Mouse (Mus musculus) MEL (cell line): ENCODE results near the gene Prkar1a. TPM values are rescaled to one million over a fixed set of nuclear protein-coding genes. Genes with fewer than 3 reads are reported as not detected.

Experiments used
- DNase-seq: peaks from one replicate; pipeline ENCODE4 v3.0.0; 2011; ENCODE audit warnings: low read depth, low spot score
- H3K27ac ChIP-seq: 2 replicates; pipeline ENCODE4 v1.5.1; 2012; ENCODE audit warnings: low read depth, mild to moderate bottlenecking, control low read depth, low read length, moderate library complexity; ENCODE audit not compliant: control insufficient read depth
- H3K27me3 ChIP-seq, 2 experiments: fragments of 150-350 bp in 1 of 2; sonication (generic) in 1 of 2; 2 replicates each; pipeline ENCODE4 v1.6.1; 2012; ENCODE audit warnings: low read length in 2 of 2, mild to moderate bottlenecking in 2 of 2, improper control_type of control experiment in 1 of 2, moderate library complexity in 1 of 2; ENCODE audit not compliant: insufficient read depth in 2 of 2, control insufficient read depth in 1 of 2
- H3K36me3 ChIP-seq, 2 experiments: 2 replicates each; pipeline ENCODE4 v1.6.1; 2012 to 2014; ENCODE audit warnings: low read length in 2 of 2, improper control_type of control experiment in 1 of 2, inconsistent platforms in 1 of 2, mild to moderate bottlenecking in 1 of 2; ENCODE audit not compliant: insufficient read depth in 2 of 2, control insufficient read depth in 1 of 2
- H3K4me1 ChIP-seq, 2 experiments: fragments of 150-350 bp in 1 of 2; sonication (generic) in 1 of 2; 2 replicates each; pipeline ENCODE4 v1.6.1; 2012; ENCODE audit warnings: low read length in 2 of 2, improper control_type of control experiment in 1 of 2, mild to moderate bottlenecking in 1 of 2; ENCODE audit not compliant: insufficient read depth in 2 of 2, control insufficient read depth in 1 of 2
- H3K4me3 ChIP-seq, 2 experiments: fragments of 150-350 bp in 1 of 2; sonication (generic) in 1 of 2; 2 replicates each; pipeline ENCODE4 v1.5.1; 2012; ENCODE audit warnings: low read depth in 2 of 2, low read length in 2 of 2, mild to moderate bottlenecking in 2 of 2, moderate library complexity in 2 of 2, control low read depth in 1 of 2, improper control_type of control experiment in 1 of 2; ENCODE audit not compliant: control insufficient read depth in 1 of 2, insufficient read depth in 1 of 2
- H3K79me2 ChIP-seq: 2 replicates; pipeline ENCODE4 v1.6.1; 2012; ENCODE audit warnings: mild to moderate bottlenecking, low read length, moderate library complexity; ENCODE audit not compliant: control insufficient read depth, poor library complexity, insufficient read depth
- H3K9ac ChIP-seq: 2 replicates; pipeline ENCODE4 v1.6.1; 2012; ENCODE audit warnings: low read depth, mild to moderate bottlenecking, control low read depth, low read length, moderate library complexity; ENCODE audit not compliant: control insufficient read depth, poor library complexity, severe bottlenecking
- H3K9me3 ChIP-seq: fragments of 150-350 bp; sonication (generic); replicated peaks from 2 replicates; pipeline ENCODE4 v1.6.1; 2012; ENCODE audit warnings: mild to moderate bottlenecking, low read length, improper control_type of control experiment, moderate library complexity; ENCODE audit not compliant: insufficient read depth
- CHD1 ChIP-seq: IDR thresholded peaks from 2 replicates; pipeline ENCODE4 v1.6.1; 2012; ENCODE audit warnings: low read depth, mild to moderate bottlenecking, inconsistent platforms, low read length, improper control_type of control experiment
- CHD2 ChIP-seq: IDR thresholded peaks from 2 replicates; pipeline ENCODE4 v1.6.1; 2011; ENCODE audit warnings: low read length, improper control_type of control experiment
- CTCF ChIP-seq, 3 experiments: IDR thresholded peaks in 2 of 3; conservative IDR thresholded peaks in 1 of 3; 2 replicates each; pipeline ENCODE4 v1.5.1; 2011 to 2012; ENCODE audit warnings: low read length in 3 of 3, low read depth in 2 of 3, mild to moderate bottlenecking in 2 of 3, improper control_type of control experiment in 1 of 3, inconsistent platforms in 1 of 3, mixed read lengths in 1 of 3, moderate library complexity in 1 of 3; ENCODE audit not compliant: control insufficient read depth in 1 of 3, insufficient read depth in 1 of 3, poor library complexity in 1 of 3, severe bottlenecking in 1 of 3
- ELF1 ChIP-seq: IDR thresholded peaks from 2 replicates; pipeline ENCODE4 v1.6.1; 2014; ENCODE audit warnings: low read depth, mild to moderate bottlenecking, inconsistent platforms, low read length, improper control_type of control experiment, moderate library complexity
- EP300 ChIP-seq, 2 experiments: IDR thresholded peaks; 2 replicates each; pipeline ENCODE4 v1.6.1; 2011; ENCODE audit warnings: improper control_type of control experiment in 2 of 2, low read length in 2 of 2, low read depth in 1 of 2, mild to moderate bottlenecking in 1 of 2
- GATA1 ChIP-seq: IDR thresholded peaks from 2 replicates; pipeline ENCODE4 v1.6.1; 2011; ENCODE audit warnings: low read depth, low read length, improper control_type of control experiment
- HCFC1 ChIP-seq: IDR thresholded peaks from 2 replicates; pipeline ENCODE4 v1.6.1; 2012; ENCODE audit warnings: low read depth, mild to moderate bottlenecking, inconsistent platforms, low read length, improper control_type of control experiment, moderate library complexity
- MAFK ChIP-seq: IDR thresholded peaks from 2 replicates; pipeline ENCODE4 v1.6.1; 2011; ENCODE audit warnings: low read depth, mild to moderate bottlenecking, low read length, improper control_type of control experiment, borderline replicate concordance
- MAX ChIP-seq: IDR thresholded peaks from 2 replicates; pipeline ENCODE4 v1.6.1; 2011; ENCODE audit warnings: low read length, improper control_type of control experiment
- MAZ ChIP-seq: IDR thresholded peaks from 2 replicates; pipeline ENCODE4 v1.6.1; 2012; ENCODE audit warnings: low read depth, mild to moderate bottlenecking, inconsistent platforms, low read length, improper control_type of control experiment
- MYB ChIP-seq: IDR thresholded peaks from 2 replicates; pipeline ENCODE4 v1.6.1; 2011; ENCODE audit warnings: mild to moderate bottlenecking, low read depth, low read length, improper control_type of control experiment
- NELFE ChIP-seq: IDR thresholded peaks from 2 replicates; pipeline ENCODE4 v1.6.1; 2011; ENCODE audit warnings: low read depth, low read length, improper control_type of control experiment
- POLR2AphosphoS5 ChIP-seq: IDR thresholded peaks from 2 replicates; pipeline ENCODE4 v1.6.1; 2012; ENCODE audit warnings: low read depth, borderline replicate concordance, mild to moderate bottlenecking, inconsistent platforms, low read length, moderate library complexity, mixed read lengths
- SMC3 ChIP-seq: IDR thresholded peaks from 2 replicates; pipeline ENCODE4 v1.6.1; 2011; ENCODE audit warnings: low read depth, low read length, improper control_type of control experiment
- UBTF ChIP-seq: IDR thresholded peaks from 2 replicates; pipeline ENCODE4 v1.6.1; 2012; ENCODE audit warnings: low read depth, mild to moderate bottlenecking, inconsistent platforms, low read length, improper control_type of control experiment, moderate library complexity, borderline replicate concordance; ENCODE audit not compliant: insufficient read depth
- USF1 ChIP-seq: IDR thresholded peaks from 2 replicates; pipeline ENCODE4 v1.6.1; 2014; ENCODE audit warnings: low read depth, mild to moderate bottlenecking, inconsistent platforms, low read length, improper control_type of control experiment, moderate library complexity
- ZMIZ1 ChIP-seq: IDR thresholded peaks from 2 replicates; pipeline ENCODE4 v1.6.1; 2012; ENCODE audit warnings: low read depth, mild to moderate bottlenecking, inconsistent platforms, low read length, improper control_type of control experiment, moderate library complexity
- polyA plus RNA-seq, 2 experiments: library from polyadenylated mRNA; stranded (reverse) in 1 of 2; unstranded in 1 of 2; fragments of >175 nt in 1 of 2; fragments of >200 nt in 1 of 2; gene quantifications; 2 replicates each; pipeline versions ENCODE4 v1.2.1 to v1.2.4; 2012; ENCODE audit warnings: low replicate concordance in 2 of 2, low read depth in 1 of 2; ENCODE audit not compliant: insufficient read length in 2 of 2, insufficient read depth in 1 of 2, missing spikeins in 1 of 2
- total RNA-seq: library from RNA; depleted of rRNA; stranded (reverse); fragments of 300-350 nt; gene quantifications from 2 replicates; pipeline ENCODE4 v1.2.3, GENCODE M21; 2012

The Prkar1a gene
- total and polyA plus RNA-seq, 3 experiments = 69.6 to 152 TPM; not detected in 1

DNA sequence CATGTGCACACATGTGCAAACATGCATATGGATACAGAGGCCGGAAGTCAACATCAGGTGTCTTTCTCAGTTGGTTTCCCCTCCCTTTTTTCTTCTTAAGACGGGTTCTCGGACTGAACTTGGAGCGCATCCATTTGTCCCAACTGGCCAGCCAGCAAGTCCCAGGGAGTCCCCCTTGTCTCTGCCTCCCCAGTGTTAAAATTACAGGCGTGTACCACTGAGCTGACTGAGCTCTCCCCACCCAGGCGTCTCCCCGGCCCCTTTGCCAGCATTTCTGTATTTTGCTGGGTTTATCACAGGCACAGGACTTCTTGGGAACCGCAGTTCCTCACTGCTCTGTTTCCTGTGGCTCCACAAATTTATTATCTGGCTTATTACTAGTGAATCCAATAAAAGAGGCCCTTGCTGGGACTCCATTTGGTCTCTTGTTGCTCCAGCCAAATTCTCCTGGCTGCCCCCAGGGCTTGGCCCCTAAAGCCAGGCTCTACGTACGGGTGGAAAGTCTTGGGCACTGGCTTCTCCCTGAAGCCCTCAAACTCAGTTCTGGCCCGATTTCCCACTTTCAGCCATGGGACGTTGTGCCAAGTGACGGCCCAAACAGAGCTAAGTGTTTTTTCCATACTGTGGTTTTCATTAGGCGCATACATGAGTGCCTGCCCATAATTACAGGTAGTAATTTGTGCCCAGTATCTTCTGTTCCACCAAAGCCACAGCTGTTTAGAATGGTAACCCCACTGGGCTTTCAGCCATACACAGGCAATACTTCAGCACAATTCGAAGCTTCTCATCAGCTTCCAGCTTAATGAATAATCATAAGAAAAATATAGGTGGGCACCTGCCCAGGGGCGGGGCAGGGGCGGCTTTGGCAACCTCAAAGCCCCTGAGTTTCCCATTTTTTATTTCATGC, 65.4 kb downstream of the Prkar1a start:
- DNase-seq = no peak
- Histone ChIP-seq H3K9ac (no peak overlapping the region), H3K4me3 (no peak overlapping the region), H3K9me3 (no peaks in the 10 kb centered on the region), H3K79me2 (no peaks in the 10 kb centered on the region), H3K4me1 (no peaks in the 10 kb centered on the region), H3K27me3 (no peaks in the 10 kb centered on the region), H3K27ac (no peak overlapping the region), H3K36me3 (no peaks in the 10 kb centered on the region)
- TF ChIP-seq CHD1 = no peak
- TF ChIP-seq ZMIZ1 = no peak
- TF ChIP-seq MAX = no peak
- TF ChIP-seq ELF1 = no peak
- TF ChIP-seq MAFK = no peak
- TF ChIP-seq CHD2 = no peak
- TF ChIP-seq SMC3 = no peak
- no peak for TF ChIP-seq CTCF (IDR thresholded peaks at IDR 0.05 in 2 of 3, conservative IDR thresholded peaks at IDR 0.05 in 1 of 3; ENCODE audit: control insufficient read depth in 1 of 3, insufficient read depth in 1 of 3, low read depth in 2 of 3, low read length in 3 of 3, poor library complexity in 1 of 3, severe bottlenecking in 1 of 3)
- no peak for TF ChIP-seq GATA1
- no peak for TF ChIP-seq MAZ
- no peak for TF ChIP-seq POLR2AphosphoS5
- TF ChIP-seq EP300 (IDR thresholded peaks at IDR 0.05; ENCODE audit: low read depth in 1 of 2, low read length in 2 of 2) = no peak
- no peak for TF ChIP-seq HCFC1
- TF ChIP-seq NELFE = no peak
- TF ChIP-seq MYB = no peak

- no peaks in the 10 kb centered on the region for H3K27me3 ChIP-seq
- DNase-seq = no peak
- no peak overlapping the region for H3K9ac ChIP-seq
- H3K4me1 ChIP-seq = no peaks in the 10 kb centered on the region
- H3K9me3 ChIP-seq = no peaks in the 10 kb centered on the region
- no peaks in the 10 kb centered on the region for H3K79me2 ChIP-seq
- TF ChIP-seq USF1 (no peak), UBTF (no peak)
- no peak overlapping the region for H3K4me3 ChIP-seq
- H3K27ac ChIP-seq = no peak overlapping the region
- H3K36me3 ChIP-seq = no peaks in the 10 kb centered on the region
Measured at GRCm38 (mm10) chr11:109715311-109715781, 66.1 kb downstream of the Prkar1a start.
